In the genomic region with DNA sequence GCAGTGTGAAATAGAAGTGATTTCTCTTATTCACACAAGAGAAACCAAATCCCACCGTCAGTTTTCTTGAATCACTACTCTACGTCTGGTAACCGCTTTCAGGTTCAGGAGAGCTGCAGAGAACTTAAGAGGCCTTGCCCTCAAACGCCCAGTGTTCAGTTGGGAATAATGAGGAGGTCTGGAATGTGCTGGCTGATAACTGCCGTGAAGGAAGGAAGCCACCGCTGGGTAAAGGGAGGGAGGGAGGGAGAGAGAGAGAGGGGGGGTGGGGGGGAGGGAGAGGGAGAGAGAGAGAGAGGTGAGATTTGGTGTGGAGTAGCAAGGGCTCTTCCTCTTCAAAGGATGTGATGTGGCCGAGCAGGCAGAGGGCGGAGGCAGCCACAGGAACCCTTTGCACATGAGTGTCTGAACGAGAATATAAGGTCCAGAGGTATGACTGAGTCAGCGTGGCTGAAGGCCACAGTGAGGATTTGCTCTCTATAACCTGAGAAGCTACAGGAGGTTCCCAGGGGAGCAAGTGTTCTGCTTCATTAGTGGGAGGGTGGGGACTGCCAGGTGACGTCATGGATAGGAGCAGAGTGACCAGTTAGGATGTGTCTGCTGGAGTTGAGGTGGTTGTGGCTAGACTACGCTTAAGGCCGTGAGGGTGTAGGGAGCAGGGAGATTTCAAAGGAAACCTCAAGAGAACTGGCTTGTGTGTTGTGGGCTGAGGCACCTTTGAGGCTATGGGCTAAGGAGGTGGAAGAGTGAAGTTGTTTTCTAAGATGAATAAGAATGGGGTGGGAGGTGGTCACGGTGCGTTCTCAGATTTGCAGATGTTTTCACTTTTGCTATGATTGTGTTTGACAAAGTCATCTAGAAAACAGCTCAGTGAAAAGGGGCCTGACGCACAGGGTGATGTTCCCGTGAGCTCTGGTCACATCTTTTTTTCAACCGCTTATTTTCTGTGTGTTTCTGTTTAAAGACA, we compare ENCODE assay signal across 14 mouse cellular contexts.
DNase-seq lines count a peak whose midpoint lies in the region; ATAC-seq lines count a peak whose summit lies in the region.
"Had no signal": no experiment of that assay in that cellular context is flagged by ENCODE, and none has a peak within 500 bp of the region (broad histone marks: within the 10 kb centered on the region; RNA-seq: fewer than 3 reads in every experiment).

No protein-coding gene starts in this region.

- H3K4me3 ChIP-seq in intestine, embryonic 14.5 days (ENCODE audit: low read depth, low read length), result no peak overlapping the region
- no peak overlapping the region for H3K4me3 ChIP-seq in intestine, embryonic 15.5 days (replicated peaks)
- no peak overlapping the region for H3K4me3 ChIP-seq in liver, embryonic 11.5 days (ENCODE audit: low read depth, low read length)
- H3K4me3 ChIP-seq: erythroblast, embryonic 14.5 days had no signal

- DNase-seq in intestine, embryonic 14.5 days (ENCODE audit: low spot score), result peak; percentile 42
- DNase-seq in B cell, adult 2 months, result peak; percentile 30 to 35
- DNase-seq in CD8-positive naive resting alpha-beta T cell, adult 2 months (ENCODE audit: low read depth in 2 of 2, low spot score in 2 of 2), result peak; percentile 86
- peak; percentile 92 for DNase-seq in naive thymus-derived CD4-positive, alpha-beta T cell, adult 2 months (ENCODE audit: low read depth)
- no peak for DNase-seq in liver, embryonic 11.5 days (ENCODE audit: low spot score)
- DNase-seq in kidney, adult 11 months, result no peak
- DNase-seq: adrenal gland, postnatal 36 days; cerebellum, adult 8-10 months; liver had no signal

- H3K9me3 ChIP-seq in intestine, embryonic 14.5 days (ENCODE audit: control insufficient read depth, low read length), result no peaks in the 10 kb centered on the region
- no peaks in the 10 kb centered on the region for H3K9me3 ChIP-seq in intestine, embryonic 15.5 days
- no peaks in the 10 kb centered on the region for H3K9me3 ChIP-seq in liver, embryonic 11.5 days (ENCODE audit: control insufficient read depth, low read length)

- H3K27me3 ChIP-seq in intestine, embryonic 14.5 days (replicated peaks; ENCODE audit: control insufficient read depth, insufficient read depth, low read length), result no peaks in the 10 kb centered on the region
- 0 out of 2 replicates have a peak, but pooled peaks cover 3% of the 10 kb centered on the region for H3K27me3 ChIP-seq in intestine, embryonic 15.5 days (replicated peaks)
- H3K27me3 ChIP-seq in liver, embryonic 11.5 days (replicated peaks; ENCODE audit: control insufficient read depth, insufficient read depth, low read length), result no peaks in the 10 kb centered on the region
- H3K27me3 ChIP-seq: Patski had no signal

- no peaks in the 10 kb centered on the region for H3K4me1 ChIP-seq in intestine, embryonic 14.5 days (replicated peaks; ENCODE audit: control insufficient read depth, insufficient read depth, low read length)
- H3K4me1 ChIP-seq in intestine, embryonic 15.5 days (replicated peaks), result no peaks in the 10 kb centered on the region; the same call in 1 of the 2 replicates
- H3K4me1 ChIP-seq in liver, embryonic 11.5 days (replicated peaks; ENCODE audit: control insufficient read depth, insufficient read depth, low read length), result peaks cover 6% of the 10 kb centered on the region; the same call in 1 of the 2 replicates

- no peak overlapping the region for H3K9ac ChIP-seq in intestine, embryonic 14.5 days (ENCODE audit: low read length)
- no peak overlapping the region for H3K9ac ChIP-seq in intestine, embryonic 15.5 days
- H3K9ac ChIP-seq in liver, embryonic 11.5 days (ENCODE audit: low read depth, low read length), result no peak overlapping the region

- no peak overlapping the region for H3K27ac ChIP-seq in intestine, embryonic 14.5 days (ENCODE audit: low read depth)
- no peak overlapping the region for H3K27ac ChIP-seq in intestine, embryonic 15.5 days
- H3K27ac ChIP-seq in liver, embryonic 11.5 days (ENCODE audit: low read depth, low read length), result no peak overlapping the region
- H3K27ac ChIP-seq: stomach, postnatal 0 days had no signal

- H3K36me3 ChIP-seq in intestine, embryonic 14.5 days (ENCODE audit: control insufficient read depth, insufficient read depth, low read length), result no peaks in the 10 kb centered on the region
- no peaks in the 10 kb centered on the region for H3K36me3 ChIP-seq in intestine, embryonic 15.5 days
- H3K36me3 ChIP-seq in liver, embryonic 11.5 days (ENCODE audit: control insufficient read depth, insufficient read depth, low read length), result no peaks in the 10 kb centered on the region

- H3K4me2 ChIP-seq in intestine, embryonic 14.5 days (ENCODE audit: low read length), result no peak overlapping the region
- no peak overlapping the region for H3K4me2 ChIP-seq in intestine, embryonic 15.5 days (replicated peaks)
- H3K4me2 ChIP-seq in liver, embryonic 11.5 days, result no peak overlapping the region

- ATAC-seq in intestine, embryonic 14.5 days (replicated peaks; ENCODE audit: low FRiP score, low TSS enrichment, low read depth), result no peak
- ATAC-seq in intestine, embryonic 15.5 days, result no peak
- ATAC-seq in liver, embryonic 11.5 days (replicated peaks; ENCODE audit: low FRiP score), result no peak
- ATAC-seq: intestine, embryonic 16.5 days; Patski had no signal

- 68% methylated on average over 18 of the region's 18 CpGs for WGBS in intestine, embryonic 14.5 days
- 68% methylated on average over 18 of the region's 18 CpGs for WGBS in intestine, embryonic 15.5 days
- WGBS in liver, embryonic 11.5 days, result 51% methylated on average over 18 of the region's 18 CpGs

Comparison
In these comparisons a context has a peak if more than half of its experiments do, and no peak if none do; other contexts are left out.
1. DNase-seq: peak in intestine, embryonic 14.5 days (single experiment), B cell, adult 2 months (2 of 2), CD8-positive naive resting alpha-beta T cell, adult 2 months (2 of 2) and naive thymus-derived CD4-positive, alpha-beta T cell, adult 2 months (single experiment); none in liver, embryonic 11.5 days (single experiment) and kidney, adult 11 months (single experiment).